Mouse (Mus musculus) midbrain, embryonic 11.5 days (tissue): Measurements from ENCODE around the gene Hoxa5. TPM values are rescaled to one million over a fixed set of nuclear protein-coding genes. Genes with fewer than 3 reads are reported as not detected.

Source experiments
- ATAC-seq: fragments of 200-750 bp; cut with Nextera tagmentation; 2 replicates; pipeline ENCODE4 v1.8.0; 2017; ENCODE audit warnings: moderate TSS enrichment, moderate library complexity; ENCODE audit not compliant: low FRiP score
- DNase-seq: peaks from one replicate; pipeline ENCODE4 v3.0.0; 2015; ENCODE audit warnings: low spot score; ENCODE audit errors: missing footprints
- H3K27ac ChIP-seq: fragments of 300-500 bp; sonication (generic); 2 replicates; pipeline ENCODE4 v1.5.1; 2014; ENCODE audit warnings: low read depth, low read length
- H3K27me3 ChIP-seq: fragments of 300-500 bp; sonication (generic); 2 replicates; pipeline ENCODE4 v1.6.1; 2014; ENCODE audit warnings: mild to moderate bottlenecking, low read length, moderate library complexity, mixed read lengths; ENCODE audit not compliant: control insufficient read depth, insufficient read depth
- H3K36me3 ChIP-seq: fragments of 300-500 bp; sonication (generic); 2 replicates; pipeline ENCODE4 v1.6.1; 2014; ENCODE audit warnings: mild to moderate bottlenecking, low read length, moderate library complexity, mixed read lengths; ENCODE audit not compliant: control insufficient read depth, insufficient read depth
- H3K4me1 ChIP-seq: fragments of 300-500 bp; sonication (generic); 2 replicates; pipeline ENCODE4 v1.6.1; 2014; ENCODE audit warnings: low read length; ENCODE audit not compliant: control insufficient read depth, insufficient read depth
- H3K4me2 ChIP-seq: fragments of 300-500 bp; sonication (generic); 2 replicates; pipeline ENCODE4 v1.6.1; 2014; ENCODE audit warnings: mild to moderate bottlenecking, moderate library complexity
- H3K4me3 ChIP-seq: fragments of 300-500 bp; sonication (generic); 2 replicates; pipeline ENCODE4 v1.5.1; 2014; ENCODE audit warnings: low read depth, low read length
- H3K9ac ChIP-seq: fragments of 300-500 bp; sonication (generic); 2 replicates; pipeline ENCODE4 v1.6.1; 2014; ENCODE audit warnings: low read length
- H3K9me3 ChIP-seq: fragments of 300-500 bp; sonication (generic); 2 replicates; pipeline ENCODE4 v1.6.1; 2016; ENCODE audit warnings: low read length; ENCODE audit not compliant: control insufficient read depth
- WGBS: fragments of 180-500 bp; shearing (Covaris S2); extraction: QIAGEN DNeasy Blood & Tissue Kit; methylation state at CpG from one replicate; pipeline ENCODE4 v1.1.7; 2014; 5-methylcytosine and 5-hydroxymethylcytosine counted together
- polyA plus RNA-seq: library from polyadenylated mRNA; unstranded; fragments of >200 nt; fragmentation: Nextera tagmentation; extraction: Ambion mirVana; gene quantifications from 2 replicates; pipeline ENCODE4 v1.2.1, GENCODE M21; 2014

Hoxa5 gene
- polyA plus RNA-seq, 1 experiment from 2014 or later: not detected

DNA sequence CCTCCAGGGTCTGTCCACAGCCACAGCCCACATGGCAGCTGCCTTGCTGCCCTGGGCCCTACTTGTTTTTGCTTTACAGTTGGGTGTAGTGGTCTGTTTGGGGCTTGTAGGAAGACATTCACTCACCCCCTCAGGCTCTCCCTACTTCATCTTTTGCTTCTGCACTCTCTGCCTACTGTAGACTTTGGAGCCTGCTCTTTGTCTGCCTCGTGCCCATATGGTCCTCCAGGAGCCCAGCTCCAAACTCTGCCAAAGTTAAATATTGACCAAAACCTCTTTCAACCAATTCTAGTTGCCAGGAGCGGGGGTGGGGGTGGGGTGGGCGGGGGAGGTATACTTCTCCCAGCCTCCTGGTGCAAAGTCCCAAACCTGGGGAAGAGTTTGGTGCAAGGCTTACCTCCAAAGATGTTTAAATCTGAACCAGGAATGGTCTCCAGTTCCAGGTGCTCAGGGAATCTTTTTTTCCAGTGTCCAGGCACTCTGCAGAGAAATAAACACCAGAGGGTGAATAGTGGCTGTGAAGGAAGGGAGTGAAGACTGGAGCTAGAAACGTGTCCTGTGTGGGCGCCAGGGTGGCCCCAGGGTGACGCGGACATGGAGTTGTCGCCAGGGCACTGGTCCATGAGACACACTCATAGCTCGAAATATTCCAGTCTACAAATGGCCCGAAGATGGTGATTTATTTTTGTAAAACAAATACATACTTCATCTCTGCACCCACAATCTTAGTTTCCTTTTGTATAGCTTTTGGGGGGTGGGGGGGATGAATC is 20.9 kb downstream of the Hoxa5 start:
- ATAC-seq: no peak
- no peak overlapping the region for H3K27ac ChIP-seq
- DNase-seq: no peak
- no peak overlapping the region for H3K4me3 ChIP-seq
- H3K27me3 ChIP-seq: peaks cover 100% of the 10 kb centered on the region
- 8% methylated on average over 10 of the region's 10 CpGs for WGBS
- no peaks in the 10 kb centered on the region for H3K4me1 ChIP-seq
- no peaks in the 10 kb centered on the region for H3K9me3 ChIP-seq
- no peaks in the 10 kb centered on the region for H3K36me3 ChIP-seq
- H3K9ac ChIP-seq: no peak overlapping the region
- no peak overlapping the region for H3K4me2 ChIP-seq

GRCm38 (mm10) chr6:52182793-52183192 is 21.6 kb downstream of the Hoxa5 start:
- Histone ChIP-seq H3K27ac (no peak overlapping the region), H3K4me1 (no peaks in the 10 kb centered on the region), H3K9ac (no peak overlapping the region), H3K9me3 (no peaks in the 10 kb centered on the region), H3K27me3 (peaks cover 100% of the 10 kb centered on the region), H3K4me3 (no peak overlapping the region), H3K36me3 (no peaks in the 10 kb centered on the region), H3K4me2 (no peak overlapping the region)
- no peak for DNase-seq
- 3% methylated on average over 1 of the region's 1 CpGs for WGBS
- ATAC-seq: no peak

DNA sequence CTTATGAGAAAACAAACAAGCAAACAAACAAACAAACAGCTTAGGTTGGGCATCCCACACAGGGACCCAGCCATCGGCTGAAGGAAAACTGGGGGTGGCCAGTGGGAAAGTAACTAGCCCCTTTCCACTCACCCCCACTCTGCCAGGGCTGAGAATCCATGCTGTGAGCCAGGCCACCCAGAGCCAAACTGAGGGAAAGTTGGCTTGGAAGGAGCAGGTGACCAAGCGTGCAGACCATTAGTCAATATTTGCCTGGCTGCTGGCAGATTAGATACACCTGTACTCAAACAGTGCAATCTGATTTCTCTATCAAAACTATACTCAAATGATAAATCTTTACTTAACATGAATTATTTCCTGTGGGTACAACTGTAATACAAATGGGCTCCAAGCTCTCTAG is 22.4 kb downstream of the Hoxa5 start:
- H3K9ac ChIP-seq: no peak overlapping the region
- H3K9me3 ChIP-seq: no peaks in the 10 kb centered on the region
- H3K27ac ChIP-seq: no peak overlapping the region
- no peak for ATAC-seq
- no peak for DNase-seq
- no peak overlapping the region for H3K4me2 ChIP-seq
- WGBS: 15% methylated on average over 2 of the region's 2 CpGs
- no peaks in the 10 kb centered on the region for H3K36me3 ChIP-seq
- H3K4me3 ChIP-seq: no peak overlapping the region
- no peaks in the 10 kb centered on the region for H3K4me1 ChIP-seq
- H3K27me3 ChIP-seq: peaks cover 100% of the 10 kb centered on the region

DNA sequence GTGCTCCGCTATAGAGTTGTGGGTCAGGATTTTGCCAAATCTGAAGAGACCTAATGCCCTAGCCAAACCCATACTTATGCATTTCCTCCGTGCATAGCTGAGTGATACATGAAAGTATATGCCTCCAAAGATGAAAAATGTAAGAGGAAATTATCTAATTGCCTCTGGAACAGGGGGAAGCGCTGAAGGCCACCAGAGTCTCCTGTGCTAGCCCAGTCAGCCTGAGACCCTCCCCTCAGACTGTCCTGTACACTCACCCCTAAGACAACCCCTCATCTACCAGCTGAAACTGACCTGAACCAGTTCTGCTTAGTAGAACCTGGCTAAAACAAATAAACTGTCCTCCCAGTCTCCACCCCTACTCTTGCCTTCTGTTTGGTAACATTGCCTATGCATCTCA is 23.7 kb downstream of the Hoxa5 start:
- no peak overlapping the region for H3K9ac ChIP-seq
- H3K27ac ChIP-seq: no peak overlapping the region
- no peaks in the 10 kb centered on the region for H3K36me3 ChIP-seq
- no peak for DNase-seq
- H3K27me3 ChIP-seq: peaks cover 100% of the 10 kb centered on the region
- H3K4me2 ChIP-seq: no peak overlapping the region
- ATAC-seq: no peak
- no peaks in the 10 kb centered on the region for H3K9me3 ChIP-seq
- 8% methylated on average over 3 of the region's 3 CpGs for WGBS
- H3K4me1 ChIP-seq: no peaks in the 10 kb centered on the region
- H3K4me3 ChIP-seq: no peak overlapping the region

DNA sequence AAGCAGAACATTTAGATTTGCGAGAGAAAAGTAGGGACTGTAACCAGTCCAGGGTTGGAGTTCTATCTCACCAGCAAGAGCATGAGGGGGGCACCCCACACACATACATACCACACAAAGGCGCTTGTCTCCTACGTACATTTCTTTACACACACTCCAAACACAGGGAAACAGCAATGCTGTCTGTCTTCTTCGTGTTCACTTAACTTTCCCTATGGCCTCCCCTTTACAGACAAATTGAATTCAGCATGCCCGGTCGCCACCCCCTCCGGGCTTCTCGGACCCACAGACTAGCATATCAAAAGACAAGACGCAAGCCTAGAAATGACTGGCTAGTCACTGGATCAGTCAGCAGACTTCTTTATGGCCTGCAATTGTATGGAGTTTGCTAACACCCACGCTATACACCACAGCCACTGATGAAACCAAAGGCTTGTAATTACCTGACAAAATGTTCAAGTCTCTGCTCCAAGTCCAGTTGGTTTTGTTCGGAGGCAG is 24.1 kb downstream of the Hoxa5 start:
- Histone ChIP-seq H3K36me3 (no peaks in the 10 kb centered on the region), H3K27ac (no peak overlapping the region), H3K27me3 (peaks cover 100% of the 10 kb centered on the region), H3K9me3 (no peaks in the 10 kb centered on the region), H3K4me2 (no peak overlapping the region), H3K4me3 (no peak overlapping the region), H3K4me1 (no peaks in the 10 kb centered on the region), H3K9ac (no peak overlapping the region)
- 3% methylated on average over 11 of the region's 11 CpGs for WGBS
- DNase-seq (no peak), ATAC-seq (no peak)

DNA sequence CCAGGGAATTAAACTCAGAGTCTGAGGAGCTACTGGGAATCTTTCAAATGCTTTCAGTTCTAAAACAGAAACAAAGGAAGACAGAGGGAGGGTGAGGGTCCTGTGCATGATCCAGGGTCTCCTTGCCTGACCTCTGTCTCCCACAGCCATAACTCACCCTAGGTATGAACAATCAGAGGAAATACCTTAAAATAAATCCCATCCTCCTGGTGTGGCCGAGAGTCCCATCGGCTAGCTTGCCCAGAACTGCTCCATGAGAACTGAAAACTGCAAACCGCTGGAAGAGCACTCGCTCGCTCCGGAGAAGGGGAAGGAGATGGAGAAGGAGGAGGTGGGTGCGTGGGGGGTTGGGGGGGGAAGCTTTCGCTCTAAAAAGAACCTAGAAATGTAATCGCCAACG is 24.7 kb downstream of the Hoxa5 start:
- Histone ChIP-seq H3K27ac (no peak overlapping the region), H3K9ac (no peak overlapping the region), H3K4me3 (no peak overlapping the region), H3K27me3 (peaks cover 100% of the 10 kb centered on the region), H3K9me3 (no peaks in the 10 kb centered on the region), H3K4me2 (no peak overlapping the region), H3K36me3 (no peaks in the 10 kb centered on the region), H3K4me1 (no peaks in the 10 kb centered on the region)
- DNase-seq: no peak
- ATAC-seq: no peak
- under 1% methylated on average over 10 of the region's 10 CpGs for WGBS

DNA sequence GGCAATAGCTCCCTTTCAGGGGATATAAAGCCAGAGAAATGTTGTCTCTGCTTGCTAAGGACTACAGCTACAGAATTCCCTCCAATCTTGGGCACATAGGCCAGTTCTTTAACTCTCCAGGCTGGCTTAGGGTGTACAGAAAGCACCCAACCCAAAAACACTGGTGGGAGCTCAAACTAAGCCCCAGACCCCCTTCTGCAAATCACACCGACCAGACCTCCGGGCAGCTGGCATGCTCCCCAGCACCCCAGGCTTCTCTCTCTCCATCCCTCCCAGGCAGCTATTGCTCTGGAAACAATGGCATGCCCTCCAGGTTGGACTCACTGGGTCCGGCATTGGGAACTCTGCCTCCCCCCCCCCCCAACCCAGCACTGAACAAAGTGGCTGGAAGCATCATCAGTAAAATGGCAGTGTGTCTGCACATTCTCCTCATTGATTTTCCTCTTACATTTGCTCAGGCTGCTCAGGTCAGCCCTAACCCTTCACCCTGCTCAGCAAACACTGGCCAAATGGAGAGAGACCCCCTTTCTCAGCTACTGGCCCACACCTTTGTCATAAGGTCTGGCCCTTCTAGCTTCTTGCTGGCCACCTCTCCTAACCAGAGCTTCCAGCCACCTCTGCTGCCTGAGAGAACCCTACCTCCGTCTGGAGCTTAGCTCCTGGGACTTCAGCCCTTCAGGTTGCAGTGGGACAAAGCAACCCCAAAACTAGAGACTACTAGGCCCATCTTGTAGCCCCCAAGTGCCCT is 25.3 kb downstream of the Hoxa5 start:
- Histone ChIP-seq H3K9me3 (no peaks in the 10 kb centered on the region), H3K27ac (no peak overlapping the region), H3K27me3 (peaks cover 98% of the 10 kb centered on the region), H3K4me3 (no peak overlapping the region), H3K36me3 (no peaks in the 10 kb centered on the region), H3K4me2 (no peak overlapping the region), H3K4me1 (no peaks in the 10 kb centered on the region), H3K9ac (no peak overlapping the region)
- ATAC-seq (no peak), DNase-seq (no peak)
- 0% methylated on average over 4 of the region's 4 CpGs for WGBS

DNA sequence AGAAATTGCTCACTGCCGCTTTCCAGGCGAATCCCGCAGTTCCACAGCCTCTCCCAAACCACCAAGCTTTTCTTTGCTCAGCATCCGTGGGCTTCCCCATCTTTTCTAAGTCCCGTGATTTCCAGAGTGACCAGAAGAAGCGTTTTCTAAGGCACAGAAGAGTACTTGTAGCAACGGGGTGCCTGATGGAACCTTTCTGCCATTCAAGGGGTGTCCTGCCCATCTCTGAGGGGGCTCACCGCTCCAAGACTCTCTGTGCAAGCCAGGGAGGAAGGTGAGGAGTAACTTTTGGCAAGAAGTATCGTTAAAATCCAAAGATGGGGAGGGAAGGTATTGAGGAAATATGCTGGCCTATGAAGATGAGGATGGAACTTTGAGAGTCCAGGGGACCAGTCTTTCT is 26.6 kb downstream of the Hoxa5 start:
- no peak for DNase-seq
- 1% methylated on average over 9 of the region's 9 CpGs for WGBS
- ATAC-seq: no peak
- Histone ChIP-seq H3K36me3 (no peaks in the 10 kb centered on the region), H3K27ac (no peak overlapping the region), H3K4me2 (no peak overlapping the region), H3K4me1 (no peaks in the 10 kb centered on the region), H3K27me3 (peaks cover 98% of the 10 kb centered on the region), H3K9me3 (no peaks in the 10 kb centered on the region), H3K9ac (no peak overlapping the region), H3K4me3 (no peak overlapping the region)

DNA sequence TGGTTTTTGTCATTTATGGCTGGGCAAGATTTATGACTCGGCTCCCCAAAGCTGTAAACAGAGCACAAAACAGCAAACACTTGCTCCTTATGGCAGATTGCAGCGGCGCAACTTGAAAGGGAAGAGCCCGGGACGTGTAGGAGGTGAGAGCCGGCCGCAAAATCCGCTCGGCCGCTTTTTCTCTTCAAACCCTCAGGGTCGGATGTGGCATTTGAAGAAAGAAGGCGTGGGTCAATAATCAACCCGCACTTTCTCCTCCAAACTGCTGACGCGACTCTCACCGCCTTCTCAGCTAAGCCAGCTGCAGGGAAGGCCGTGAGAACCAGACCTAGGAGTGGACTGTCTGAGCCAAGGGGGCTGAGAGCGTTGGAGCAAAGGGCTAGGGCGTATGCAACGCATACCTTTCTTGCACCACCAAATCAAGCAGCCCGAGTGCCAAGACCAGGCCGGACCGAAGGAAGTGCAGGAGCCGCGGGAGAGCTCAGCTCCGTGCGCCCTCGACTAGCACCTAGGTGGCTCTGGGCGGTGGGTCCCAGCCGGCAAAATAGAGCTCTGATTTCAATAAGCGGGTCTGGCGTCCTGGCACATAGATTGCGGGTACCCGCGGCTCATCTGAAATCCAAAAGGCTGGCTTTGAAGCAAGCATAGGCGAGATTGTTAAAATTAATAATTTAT is 27.2 kb downstream of the Hoxa5 start, which contains the start of gene 5730596B20Rik:
Gene 5730596B20Rik, plus strand, starts transcription at position 438 of the 675 bp plus-strand sequence.
- 1% methylated on average over 36 of the region's 36 CpGs for WGBS
- no peak within 1 kb of the TSS for H3K4me3 ChIP-seq
- H3K9ac ChIP-seq: no peak within 1 kb of the TSS
- H3K27me3 ChIP-seq: peaks cover 98% of the 10 kb centered on the region
- no peak within 1 kb of the TSS for H3K27ac ChIP-seq
- no peak within 1 kb of the TSS for H3K4me2 ChIP-seq
- DNase-seq (no peak), ATAC-seq (no peak)
- H3K9me3 ChIP-seq: no peaks in the 10 kb centered on the region
- peaks cover 3% of the 10 kb centered on the region; the same call in 1 of the 2 replicates for H3K4me1 ChIP-seq
- no peaks in the 10 kb centered on the region for H3K36me3 ChIP-seq
